Mouse (Mus musculus) lung, postnatal 0 days (tissue): ENCODE results near the gene Dpp7. TPM values are rescaled to one million over a fixed set of nuclear protein-coding genes. Genes with fewer than 3 reads are reported as not detected.

ENCODE experiments used
- ATAC-seq: fragments of 200-750 bp; cut with Nextera tagmentation; 2 replicates; pipeline ENCODE4 v1.8.0; 2017; ENCODE audit warnings: moderate library complexity
- DNase-seq: peaks from one replicate; pipeline ENCODE4 v3.0.0-alpha.2; 2016; ENCODE audit warnings: low spot score
- H3K27ac ChIP-seq: fragments of 300-500 bp; sonication (generic); 2 replicates; pipeline ENCODE4 v1.5.1; 2014; ENCODE audit warnings: antibody characterized with exemption, mild to moderate bottlenecking, low read length, mixed read lengths
- H3K27me3 ChIP-seq: fragments of 300-500 bp; sonication (generic); replicated peaks from 2 replicates; pipeline ENCODE4 v1.6.1; 2014; ENCODE audit warnings: low read length, mixed read lengths; ENCODE audit not compliant: insufficient read depth
- H3K36me3 ChIP-seq: fragments of 300-500 bp; sonication (generic); 2 replicates; pipeline ENCODE4 v1.6.1; 2014; ENCODE audit warnings: low read length, mixed read lengths; ENCODE audit not compliant: insufficient read depth
- H3K4me1 ChIP-seq: fragments of 300-500 bp; sonication (generic); 2 replicates; pipeline ENCODE4 v1.6.1; 2014; ENCODE audit warnings: antibody characterized with exemption, low read depth, low read length, mixed read lengths; ENCODE audit not compliant: insufficient read depth
- H3K4me2 ChIP-seq: fragments of 300-500 bp; sonication (generic); replicated peaks from 2 replicates; pipeline ENCODE4 v1.6.1; 2014; ENCODE audit warnings: low read depth, mild to moderate bottlenecking, low read length, moderate library complexity, mixed read lengths
- H3K4me3 ChIP-seq: fragments of 300-500 bp; sonication (generic); 2 replicates; pipeline ENCODE4 v1.5.1; 2014; ENCODE audit warnings: low read depth, low read length
- H3K9ac ChIP-seq: fragments of 300-500 bp; sonication (generic); replicated peaks from 2 replicates; pipeline ENCODE4 v1.6.1; 2014; ENCODE audit warnings: low read depth, mild to moderate bottlenecking
- H3K9me3 ChIP-seq: fragments of 300-500 bp; sonication (generic); 2 replicates; pipeline ENCODE4 v1.6.1; 2016; ENCODE audit warnings: low read length, mixed read lengths
- CTCF ChIP-seq: IDR thresholded peaks from 2 replicates; pipeline ENCODE4 v1.5.1; 2016; ENCODE audit warnings: antibody characterized with exemption, mild to moderate bottlenecking
- EP300 ChIP-seq: IDR thresholded peaks from 2 replicates; pipeline ENCODE4 v1.6.1; 2016; ENCODE audit warnings: antibody characterized with exemption, mild to moderate bottlenecking, control low read depth
- WGBS: fragments of 180-500 bp; shearing (Covaris S2); extraction: QIAGEN DNeasy Blood & Tissue Kit; methylation state at CpG from one replicate; pipeline ENCODE4 v1.1.7; 2014; 5-methylcytosine and 5-hydroxymethylcytosine counted together
- polyA plus RNA-seq: library from polyadenylated mRNA; unstranded; fragments of >200 nt; fragmentation: Nextera tagmentation; extraction: Ambion mirVana; gene quantifications from 2 replicates; pipeline ENCODE4 v1.2.1, GENCODE M21; 2015

Gene Dpp7
- polyA plus RNA-seq, 1 experiment from 2014 or later, result 11.1 TPM

DNA sequence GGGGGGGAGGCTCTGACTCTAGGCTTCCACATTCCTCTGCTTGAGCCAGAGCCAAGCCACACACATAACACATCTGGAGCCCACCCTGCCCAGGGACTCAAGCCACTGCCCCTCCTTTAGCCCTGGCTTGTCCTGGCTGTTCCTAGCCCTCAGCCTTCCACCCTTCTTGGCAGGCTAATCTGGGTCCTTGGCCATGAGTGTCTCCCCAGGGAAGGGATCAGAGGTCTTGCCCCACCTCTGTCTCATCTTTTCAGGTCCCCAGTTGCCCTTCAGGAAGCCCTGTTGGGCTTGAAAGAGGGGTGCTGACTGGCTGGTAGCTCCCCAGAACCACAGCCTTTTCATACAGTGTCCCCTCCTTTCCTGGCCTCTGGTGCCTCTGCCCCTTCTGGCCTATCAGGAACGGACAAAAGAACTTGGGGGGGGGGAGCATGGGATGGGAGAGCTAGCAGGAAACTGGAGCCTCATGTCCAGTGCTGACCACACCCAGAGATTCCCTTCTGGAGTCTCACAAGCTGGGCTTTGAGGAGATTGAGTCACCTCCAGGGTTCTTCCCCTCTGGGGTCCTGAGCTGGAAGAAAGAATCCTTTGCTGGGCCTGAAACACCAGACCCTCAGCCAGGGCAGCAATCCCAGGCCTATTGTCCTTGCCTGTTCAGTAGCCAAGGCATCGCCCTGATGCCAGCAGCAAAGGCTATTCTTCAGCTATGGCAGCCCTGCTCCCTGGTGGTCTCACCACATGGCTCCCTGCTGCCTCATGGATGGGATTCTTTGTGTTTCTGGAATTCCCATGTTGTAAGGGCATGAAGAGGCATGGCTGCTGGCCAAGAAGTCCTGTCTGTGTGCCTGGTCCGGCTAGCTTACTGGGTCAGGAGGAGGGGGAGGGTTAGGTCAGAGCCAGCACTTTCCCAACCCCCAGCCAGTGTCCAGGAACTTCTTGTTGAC lies 38.4 kb upstream of the Dpp7 start:
- DNase-seq, result peak; percentile 4
- Histone ChIP-seq H3K4me3 (no peak overlapping the region), H3K9me3 (no peaks in the 10 kb centered on the region), H3K4me2 (no peak overlapping the region), H3K36me3 (no peaks in the 10 kb centered on the region), H3K27ac (no peak overlapping the region), H3K4me1 (peaks cover 7% of the 10 kb centered on the region; the same call in 1 of the 2 replicates), H3K27me3 (0 out of 2 replicates have a peak, but pooled peaks cover 3% of the 10 kb centered on the region), H3K9ac (no peak overlapping the region)
- peak; percentile 20; the same call in 1 of the 2 replicates for ATAC-seq
- TF ChIP-seq EP300 (no peak), CTCF (no peak)
- WGBS, result 32% methylated on average over 3 of the region's 3 CpGs

DNA sequence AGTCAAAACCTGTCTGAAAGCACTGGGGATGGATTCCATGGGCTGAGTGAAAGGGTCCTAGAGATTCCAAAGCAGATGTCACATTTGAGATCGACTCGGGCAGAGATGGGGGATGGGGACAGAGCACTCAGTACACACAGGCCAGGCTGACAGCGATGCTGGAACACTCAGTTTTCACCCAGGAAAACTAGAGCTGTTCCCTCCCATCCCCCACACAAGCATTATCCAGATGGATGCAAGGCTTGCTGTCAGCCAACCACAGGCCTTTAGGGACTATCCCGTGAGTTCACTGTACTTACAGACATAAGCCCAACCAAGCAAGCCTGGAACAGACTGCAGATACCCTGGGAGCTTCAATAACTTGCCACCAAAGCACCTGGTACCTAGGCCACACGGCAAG lies 35.1 kb upstream of the Dpp7 start:
- ATAC-seq (no peak), DNase-seq (no peak)
- H3K9me3 ChIP-seq, result no peaks in the 10 kb centered on the region
- no peak for TF ChIP-seq CTCF
- no peak for TF ChIP-seq EP300
- 0 out of 2 replicates have a peak, but pooled peaks cover 3% of the 10 kb centered on the region for H3K27me3 ChIP-seq
- no peak overlapping the region for H3K9ac ChIP-seq
- WGBS, result 50% methylated on average over 5 of the region's 5 CpGs
- no peaks in the 10 kb centered on the region for H3K36me3 ChIP-seq
- no peak overlapping the region for H3K4me2 ChIP-seq
- H3K4me3 ChIP-seq, result no peak overlapping the region
- no peak overlapping the region for H3K27ac ChIP-seq
- peaks cover 7% of the 10 kb centered on the region; the same call in 1 of the 2 replicates for H3K4me1 ChIP-seq

DNA sequence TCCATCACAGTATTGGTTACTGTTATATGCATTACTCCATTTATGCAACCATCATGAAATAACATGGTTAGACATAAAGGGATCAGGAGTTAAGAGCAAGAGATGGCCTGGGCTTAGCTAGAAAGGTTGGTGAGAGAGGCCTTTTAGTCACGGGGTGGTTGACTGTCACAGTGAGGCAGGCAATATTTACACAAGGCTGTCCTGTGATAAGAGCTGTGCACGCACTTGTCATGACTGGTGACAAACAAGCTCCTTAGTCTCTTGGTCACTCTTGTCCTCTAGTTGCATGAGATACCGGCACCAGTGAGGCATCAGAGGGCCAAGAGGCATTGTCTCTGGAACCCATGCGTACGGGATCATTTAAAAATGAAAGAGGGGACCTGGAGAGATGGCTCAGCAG lies 28.3 kb upstream of the Dpp7 start:
- no peak for DNase-seq
- Histone ChIP-seq H3K9ac (no peak overlapping the region), H3K4me1 (no peaks in the 10 kb centered on the region), H3K36me3 (no peaks in the 10 kb centered on the region), H3K9me3 (no peaks in the 10 kb centered on the region), H3K27ac (no peak overlapping the region), H3K4me2 (no peak overlapping the region), H3K4me3 (no peak overlapping the region), H3K27me3 (no peaks in the 10 kb centered on the region)
- WGBS, result 34% methylated on average over 5 of the region's 5 CpGs
- no peak for ATAC-seq
- no peak for TF ChIP-seq CTCF
- TF ChIP-seq EP300, result no peak

DNA sequence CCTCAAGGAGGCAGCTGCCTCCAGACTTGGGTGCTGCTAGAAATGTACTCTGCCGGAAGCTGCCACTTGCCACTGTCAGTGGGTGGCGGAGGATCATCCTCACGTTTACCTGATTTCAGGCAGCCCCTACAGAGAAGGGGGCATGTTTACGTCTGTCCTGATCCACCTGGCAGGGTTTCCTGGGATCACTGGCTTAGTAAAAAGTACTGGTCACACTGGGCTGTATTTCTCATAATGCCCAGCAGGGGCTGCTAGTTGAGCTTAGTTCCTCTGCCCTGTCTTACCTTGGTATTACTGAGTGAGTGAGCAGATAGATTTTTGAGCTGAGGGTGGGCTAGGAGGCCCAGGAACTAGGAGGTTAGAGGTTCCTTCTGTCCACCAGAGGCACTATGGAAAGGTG lies 20.4 kb upstream of the Dpp7 start:
- 59% methylated on average over 4 of the region's 4 CpGs for WGBS
- TF ChIP-seq EP300 (no peak), CTCF (peak; percentile 85)
- Histone ChIP-seq H3K4me3 (no peak overlapping the region), H3K4me2 (no peak overlapping the region), H3K4me1 (peaks cover 18% of the 10 kb centered on the region), H3K27me3 (no peaks in the 10 kb centered on the region), H3K9ac (no peak overlapping the region), H3K36me3 (no peaks in the 10 kb centered on the region), H3K27ac (no peak overlapping the region), H3K9me3 (no peaks in the 10 kb centered on the region)
- DNase-seq, result peak; percentile 56
- ATAC-seq, result no peak

DNA sequence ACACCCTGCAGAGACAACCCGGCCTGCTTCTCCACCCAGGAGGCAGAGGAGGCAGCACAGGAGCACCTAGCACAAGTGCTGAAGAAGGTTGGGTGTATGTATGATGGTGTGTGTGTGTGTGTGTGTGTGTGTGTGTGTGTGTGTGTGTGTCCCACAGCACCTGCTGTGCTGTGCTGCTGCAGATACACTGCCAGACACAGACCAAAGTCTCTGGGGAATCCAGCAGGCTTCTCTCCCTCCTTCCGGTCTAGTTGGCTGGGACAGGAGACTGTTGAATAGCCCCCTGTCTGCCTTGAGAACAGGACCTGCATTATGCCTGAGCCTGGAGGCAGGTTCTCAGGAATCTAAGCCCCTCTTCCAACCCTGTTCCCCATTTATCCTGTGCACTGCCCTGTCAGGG lies 17.3 kb upstream of the Dpp7 start:
- no peak for ATAC-seq
- no peak overlapping the region for H3K9ac ChIP-seq
- no peaks in the 10 kb centered on the region for H3K9me3 ChIP-seq
- H3K4me1 ChIP-seq, result peaks cover 19% of the 10 kb centered on the region
- no peaks in the 10 kb centered on the region for H3K27me3 ChIP-seq
- TF ChIP-seq CTCF, result no peak
- TF ChIP-seq EP300, result no peak
- DNase-seq, result no peak
- H3K4me2 ChIP-seq, result peak overlapping the region; percentile 100; the same call in 1 of the 2 replicates
- no peak overlapping the region for H3K4me3 ChIP-seq
- H3K27ac ChIP-seq, result no peak overlapping the region
- no peaks in the 10 kb centered on the region for H3K36me3 ChIP-seq
- WGBS, result 27% methylated on average over 2 of the region's 2 CpGs

DNA sequence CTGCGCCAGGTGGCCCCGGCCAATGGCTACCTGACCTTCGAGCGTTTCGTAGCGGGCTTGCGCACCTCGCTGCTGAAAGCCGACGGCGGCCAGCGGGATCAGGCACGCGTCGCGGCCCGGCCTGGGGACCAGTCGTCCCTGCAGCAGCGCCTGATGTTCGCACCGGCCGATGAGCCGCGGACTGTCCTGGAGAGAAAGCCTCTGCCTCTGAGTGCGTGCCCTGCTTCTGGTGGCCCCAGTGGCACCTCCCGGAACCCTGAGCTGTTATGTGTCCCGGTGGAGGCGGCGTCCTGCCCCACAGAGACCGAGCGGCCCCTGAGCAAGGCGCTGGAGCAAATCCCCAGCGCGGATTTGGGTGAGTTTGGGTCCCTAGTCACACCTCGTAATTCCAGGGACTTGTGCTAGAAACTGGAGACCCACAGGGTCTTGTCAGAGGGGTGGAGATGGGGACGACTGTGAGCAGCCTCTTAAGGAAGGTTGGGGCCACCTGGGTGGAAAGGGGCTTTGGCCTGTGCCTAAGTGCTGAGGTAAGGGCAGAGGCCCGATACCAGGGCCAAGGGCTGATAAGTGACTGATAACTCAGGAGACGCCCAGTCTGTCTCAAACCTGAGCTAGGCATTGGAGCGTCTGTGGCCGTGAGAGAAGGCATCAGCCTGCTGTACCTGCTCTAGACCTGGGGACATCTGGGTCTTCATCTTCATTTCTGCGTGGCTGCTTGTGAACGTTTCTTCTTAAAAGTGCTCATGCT lies 16.7 kb upstream of the Dpp7 start:
- Histone ChIP-seq H3K4me1 (peaks cover 19% of the 10 kb centered on the region), H3K27me3 (no peaks in the 10 kb centered on the region), H3K4me2 (peak overlapping the region; percentile 100), H3K4me3 (peak overlapping the region; percentile 54), H3K9ac (no peak overlapping the region; the same call in 1 of the 2 replicates), H3K36me3 (no peaks in the 10 kb centered on the region), H3K27ac (no peak overlapping the region), H3K9me3 (no peaks in the 10 kb centered on the region)
- DNase-seq (no peak), ATAC-seq (no peak; the same call in 1 of the 2 replicates)
- TF ChIP-seq EP300 (no peak), CTCF (no peak)
- 4% methylated on average over 42 of the region's 42 CpGs for WGBS
